Mouse (Mus musculus) embryonic facial prominence, embryonic 10.5 days (tissue): ENCODE data around the gene Pomc. TPM values are rescaled to one million over a fixed set of nuclear protein-coding genes. Genes with fewer than 3 reads are reported as not detected.
"Not testable (repeated sequence)": the region's sequence is repeated elsewhere in the genome, so short reads cannot be mapped to it uniquely, and the experiment has no call there.

Source experiments
- DNase-seq: peaks from one replicate; pipeline ENCODE4 v3.0.0-alpha.2; 2017; ENCODE audit warnings: low spot score
- H3K27ac ChIP-seq: fragments of 300-500 bp; sonication (generic); replicated peaks from 2 replicates; pipeline ENCODE4 v1.5.1; 2016; ENCODE audit warnings: mild to moderate bottlenecking
- H3K27me3 ChIP-seq: fragments of 300-500 bp; sonication (generic); replicated peaks from 2 replicates; pipeline ENCODE4 v1.6.1; 2016; ENCODE audit warnings: low read depth, mild to moderate bottlenecking; ENCODE audit not compliant: poor library complexity, severe bottlenecking
- H3K36me3 ChIP-seq: fragments of 300-500 bp; sonication (generic); replicated peaks from 2 replicates; pipeline ENCODE4 v1.6.1; 2016; ENCODE audit warnings: mild to moderate bottlenecking, moderate library complexity
- H3K4me1 ChIP-seq: fragments of 300-500 bp; sonication (generic); 2 replicates; pipeline ENCODE4 v1.6.1; 2016
- H3K4me3 ChIP-seq: fragments of 300-500 bp; sonication (generic); 2 replicates; pipeline ENCODE4 v1.5.1; 2016; ENCODE audit warnings: mild to moderate bottlenecking, moderate library complexity
- H3K9me3 ChIP-seq: fragments of 300-500 bp; sonication (generic); 2 replicates; pipeline ENCODE4 v1.6.1; 2016; ENCODE audit warnings: mild to moderate bottlenecking
- WGBS: fragments of 180-500 bp; shearing (Covaris S2); methylation state at CpG from one replicate; pipeline ENCODE4 v1.1.7; 2016; 5-methylcytosine and 5-hydroxymethylcytosine counted together
- polyA plus RNA-seq: library from polyadenylated mRNA; unstranded; fragments of >200 nt; fragmentation: Nextera tagmentation; extraction: Ambion mirVana; gene quantifications from 2 replicates; pipeline ENCODE4 v1.2.1, GENCODE M21; 2016

The Pomc gene
- polyA plus RNA-seq, 1 experiment from 2014 or later, result 17.0 TPM

DNA sequence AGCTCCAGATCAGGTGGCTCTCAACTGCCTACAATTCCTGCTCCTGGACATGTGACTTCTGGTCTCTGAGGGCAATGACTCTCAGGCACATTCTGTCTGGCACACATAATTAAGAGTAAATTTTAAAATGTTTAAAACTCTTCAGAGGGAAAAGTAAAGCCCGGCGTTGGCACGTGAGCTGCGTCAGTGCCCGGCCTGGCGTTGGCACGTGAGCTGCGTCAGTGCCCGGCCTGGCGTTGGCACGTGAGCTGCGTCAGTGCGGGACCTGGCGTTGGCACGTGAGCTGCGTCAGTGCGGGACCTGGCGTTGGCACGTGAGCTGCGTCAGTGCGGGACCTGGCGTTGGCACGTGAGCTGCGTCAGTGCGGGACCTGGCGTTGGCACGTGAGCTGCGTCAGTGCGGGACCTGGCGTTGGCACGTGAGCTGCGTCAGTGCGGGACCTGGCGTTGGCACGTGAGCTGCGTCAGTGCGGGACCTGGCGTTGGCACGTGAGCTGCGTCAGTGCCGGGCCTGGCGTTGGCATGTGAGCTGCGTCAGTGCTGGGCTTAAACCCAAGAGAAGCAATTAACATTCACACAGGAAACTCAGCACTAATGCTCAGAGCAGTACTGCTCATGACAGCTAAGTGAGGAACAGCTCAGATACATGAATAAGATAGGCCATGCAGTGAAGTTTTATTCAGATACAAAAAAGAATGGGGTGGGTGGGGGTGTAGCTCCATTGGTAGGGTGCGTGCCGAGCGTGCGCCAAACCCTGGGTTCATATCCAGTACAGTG is 24.5 kb upstream of the Pomc start:
- WGBS, result 94% methylated on average over 40 of the region's 47 CpGs
- H3K4me1 ChIP-seq, H3K4me3 ChIP-seq, H3K9me3 ChIP-seq, H3K27me3 ChIP-seq, DNase-seq, H3K27ac ChIP-seq, H3K36me3 ChIP-seq: not testable (repeated sequence)

DNA sequence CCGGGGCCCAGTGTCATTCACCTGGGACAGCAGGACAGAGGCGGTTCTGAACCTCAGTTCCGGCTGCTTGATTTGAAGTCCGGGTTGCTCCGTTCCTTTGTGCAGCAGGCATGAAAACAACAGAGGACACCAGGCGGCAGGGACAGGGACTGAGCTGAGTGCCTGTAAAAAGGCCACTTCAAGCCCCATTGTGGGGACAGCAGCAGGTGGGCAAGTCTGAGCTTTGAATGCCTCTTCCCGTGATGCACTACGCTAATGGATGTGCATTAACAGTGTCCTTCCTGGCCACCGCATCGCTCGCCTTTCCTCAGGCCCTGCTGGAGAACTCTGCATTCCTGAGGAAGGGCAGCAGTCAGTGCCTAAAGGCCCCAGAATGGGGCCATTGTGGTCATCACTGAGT is 12.7 kb upstream of the Pomc start:
- H3K27me3 ChIP-seq, result peaks cover 17% of the 10 kb centered on the region
- H3K36me3 ChIP-seq, result no peaks in the 10 kb centered on the region
- H3K9me3 ChIP-seq, result no peaks in the 10 kb centered on the region
- H3K27ac ChIP-seq, result no peak overlapping the region
- WGBS, result 17% methylated on average over 11 of the region's 11 CpGs
- H3K4me3 ChIP-seq, result no peak overlapping the region
- peaks cover 8% of the 10 kb centered on the region for H3K4me1 ChIP-seq
- DNase-seq, result peak; percentile 21

DNA sequence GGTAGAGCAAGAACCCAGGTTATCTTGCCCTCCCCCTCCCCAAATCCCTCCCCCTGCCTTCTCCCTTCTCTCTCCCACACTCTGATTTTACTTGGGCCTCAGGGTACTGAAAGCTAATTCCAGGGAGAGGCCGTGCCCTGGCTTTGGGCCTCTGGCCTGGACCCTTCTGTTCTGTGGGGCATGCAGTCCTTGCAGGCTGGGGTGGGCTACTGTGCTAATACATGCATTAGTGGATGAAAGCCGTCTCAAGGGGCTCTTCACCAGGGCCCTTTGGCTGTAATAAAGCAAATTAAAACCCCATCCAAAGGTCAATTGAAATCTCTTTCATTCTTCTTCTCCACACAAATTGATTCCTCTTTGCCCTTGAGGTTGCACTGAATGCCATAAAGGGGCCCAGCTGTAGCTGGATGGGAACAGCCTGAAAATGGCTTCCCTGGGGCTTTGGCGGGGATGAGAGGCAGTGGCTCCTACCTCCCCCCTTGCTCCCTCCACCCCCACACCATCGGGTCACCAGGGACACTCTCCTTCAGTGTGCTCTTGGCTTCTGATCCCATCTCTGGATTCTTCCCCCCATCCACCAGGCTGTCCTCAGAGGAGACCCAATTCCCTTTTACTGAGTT is 10.2 kb upstream of the Pomc start:
- Histone ChIP-seq H3K36me3 (no peaks in the 10 kb centered on the region), H3K9me3 (no peaks in the 10 kb centered on the region), H3K27me3 (peaks cover 24% of the 10 kb centered on the region), H3K4me3 (no peak overlapping the region), H3K27ac (no peak overlapping the region), H3K4me1 (peaks cover 6% of the 10 kb centered on the region; the same call in 1 of the 2 replicates)
- DNase-seq, result no peak
- 57% methylated on average over 4 of the region's 4 CpGs for WGBS

DNA sequence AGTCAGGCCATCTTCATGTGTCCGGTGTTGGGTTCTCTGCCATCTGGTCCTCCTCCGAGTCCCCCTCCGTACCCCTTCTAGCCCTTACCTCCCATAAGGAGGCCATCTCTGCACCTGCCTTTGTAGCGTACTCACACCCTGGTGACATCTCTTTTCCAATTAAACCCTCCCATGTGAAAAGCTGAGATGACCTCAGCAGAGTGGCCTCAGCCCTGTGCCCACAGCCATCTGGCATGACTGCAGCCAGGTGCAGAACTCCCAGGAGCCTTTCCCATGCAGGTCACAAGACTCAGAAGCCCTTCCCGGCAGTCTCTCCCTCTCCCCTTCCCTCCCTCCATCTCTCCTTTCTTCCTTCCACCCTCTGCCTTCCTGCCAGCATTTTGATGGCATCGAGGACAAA is 7.2 kb upstream of the Pomc start:
- H3K27me3 ChIP-seq, result peaks cover 17% of the 10 kb centered on the region
- no peaks in the 10 kb centered on the region for H3K9me3 ChIP-seq
- DNase-seq, result no peak
- H3K27ac ChIP-seq, result no peak overlapping the region
- H3K36me3 ChIP-seq, result no peaks in the 10 kb centered on the region
- 78% methylated on average over 6 of the region's 6 CpGs for WGBS
- no peaks in the 10 kb centered on the region for H3K4me1 ChIP-seq
- no peak overlapping the region for H3K4me3 ChIP-seq

DNA sequence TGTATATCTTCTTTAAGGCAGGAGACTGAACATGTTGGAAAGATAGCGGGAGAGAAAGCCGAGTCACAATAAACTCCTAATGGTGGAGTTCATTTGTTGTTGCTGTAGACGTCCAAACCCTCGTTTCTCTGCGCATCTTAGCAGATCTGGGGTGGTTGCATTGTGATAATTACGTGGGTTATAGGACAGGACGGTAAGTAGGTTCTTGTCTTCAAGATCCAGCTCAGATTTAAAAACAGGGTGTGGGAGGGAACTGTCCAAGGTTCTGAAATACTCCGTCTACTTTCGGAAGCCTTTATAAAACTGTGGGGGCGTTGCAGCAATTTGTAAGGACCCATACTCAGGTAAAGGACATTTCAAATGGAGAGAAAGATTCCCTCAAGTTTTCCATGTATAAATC is 620 bp downstream of the Pomc start:
- Histone ChIP-seq H3K4me3 (no peak overlapping the region), H3K27ac (no peak overlapping the region), H3K36me3 (no peaks in the 10 kb centered on the region), H3K4me1 (peaks cover 11% of the 10 kb centered on the region), H3K27me3 (peaks cover 28% of the 10 kb centered on the region), H3K9me3 (0 out of 2 replicates have a peak, but pooled peaks cover 3% of the 10 kb centered on the region)
- WGBS, result 28% methylated on average over 10 of the region's 10 CpGs
- DNase-seq, result peak; percentile 30

DNA sequence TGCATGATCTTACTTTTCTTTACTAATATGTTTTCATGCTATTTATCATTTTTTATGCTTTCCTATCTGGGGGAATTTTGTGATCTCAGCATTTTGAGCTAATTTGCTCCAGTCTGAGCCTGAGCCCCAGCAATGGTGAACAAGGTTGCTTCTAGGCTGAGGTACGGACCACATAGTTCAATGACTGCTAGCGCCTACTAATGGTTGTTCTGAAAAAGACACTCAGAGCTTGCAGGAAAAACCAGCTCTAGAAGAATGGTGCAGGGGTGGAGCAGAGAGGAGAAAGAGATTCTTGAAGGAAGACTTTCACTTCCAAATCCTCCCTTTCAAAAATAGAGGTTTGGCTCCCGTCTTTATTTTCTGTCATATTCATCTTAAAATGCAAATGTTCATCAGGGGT is 1.6 kb downstream of the Pomc start:
- 13% methylated on average over 3 of the region's 3 CpGs for WGBS
- DNase-seq, result no peak

DNA sequence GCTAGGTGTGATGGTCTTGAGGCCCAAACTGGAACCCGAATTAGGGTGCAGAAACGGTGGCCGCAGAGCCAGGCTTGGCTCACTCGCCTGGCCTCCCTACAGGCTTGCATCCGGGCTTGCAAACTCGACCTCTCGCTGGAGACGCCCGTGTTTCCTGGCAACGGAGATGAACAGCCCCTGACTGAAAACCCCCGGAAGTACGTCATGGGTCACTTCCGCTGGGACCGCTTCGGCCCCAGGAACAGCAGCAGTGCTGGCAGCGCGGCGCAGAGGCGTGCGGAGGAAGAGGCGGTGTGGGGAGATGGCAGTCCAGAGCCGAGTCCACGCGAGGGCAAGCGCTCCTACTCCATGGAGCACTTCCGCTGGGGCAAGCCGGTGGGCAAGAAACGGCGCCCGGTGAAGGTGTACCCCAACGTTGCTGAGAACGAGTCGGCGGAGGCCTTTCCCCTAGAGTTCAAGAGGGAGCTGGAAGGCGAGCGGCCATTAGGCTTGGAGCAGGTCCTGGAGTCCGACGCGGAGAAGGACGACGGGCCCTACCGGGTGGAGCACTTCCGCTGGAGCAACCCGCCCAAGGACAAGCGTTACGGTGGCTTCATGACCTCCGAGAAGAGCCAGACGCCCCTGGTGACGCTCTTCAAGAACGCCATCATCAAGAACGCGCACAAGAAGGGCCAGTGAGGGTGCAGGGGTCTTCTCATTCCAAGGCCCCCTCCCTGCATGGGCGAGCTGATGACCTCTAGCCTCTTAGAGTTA is 5.2 kb downstream of the Pomc start:
- peak; percentile 94 for DNase-seq
- Histone ChIP-seq H3K4me1 (peaks cover 15% of the 10 kb centered on the region), H3K27me3 (peaks cover 14% of the 10 kb centered on the region), H3K27ac (peak overlapping the region; percentile 93), H3K4me3 (peak overlapping the region; percentile 71), H3K36me3 (no peaks in the 10 kb centered on the region), H3K9me3 (0 out of 2 replicates have a peak, but pooled peaks cover 3% of the 10 kb centered on the region)
- WGBS, result 3% methylated on average over 53 of the region's 53 CpGs

More for the DNA sequence above, 1.6 kb downstream of the Pomc start:
- no peak overlapping the region for H3K27ac ChIP-seq
- H3K4me3 ChIP-seq, result no peak overlapping the region
- peaks cover 28% of the 10 kb centered on the region for H3K27me3 ChIP-seq
- no peaks in the 10 kb centered on the region for H3K36me3 ChIP-seq
- peaks cover 15% of the 10 kb centered on the region for H3K4me1 ChIP-seq
- 0 out of 2 replicates have a peak, but pooled peaks cover 3% of the 10 kb centered on the region for H3K9me3 ChIP-seq

DNA sequence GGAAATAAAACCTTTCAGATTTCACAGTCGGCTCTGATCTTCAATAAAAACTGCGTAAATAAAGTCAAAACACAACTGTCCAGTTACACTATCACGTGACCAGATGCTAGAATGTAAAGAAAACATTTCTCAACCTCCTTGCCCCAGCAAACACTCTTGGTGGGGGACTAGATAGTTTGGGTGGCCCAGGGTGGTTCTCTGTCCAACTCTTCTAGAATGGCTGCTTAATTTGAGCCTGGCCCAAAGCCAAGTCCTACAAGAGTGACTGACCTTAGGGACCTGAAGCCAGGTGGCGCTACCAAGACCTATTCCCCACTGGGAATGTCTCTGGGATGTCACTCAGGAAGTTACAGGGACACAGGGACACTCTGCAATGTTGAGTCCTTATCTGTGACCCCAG is 5.8 kb downstream of the Pomc start:
- DNase-seq, result no peak
- Histone ChIP-seq H3K36me3 (no peaks in the 10 kb centered on the region), H3K9me3 (0 out of 2 replicates have a peak, but pooled peaks cover 3% of the 10 kb centered on the region), H3K4me1 (peaks cover 15% of the 10 kb centered on the region), H3K27ac (peak overlapping the region; percentile 93), H3K4me3 (peak overlapping the region; percentile 71), H3K27me3 (peaks cover 8% of the 10 kb centered on the region)
- WGBS, result 49% methylated on average over 4 of the region's 4 CpGs

DNA sequence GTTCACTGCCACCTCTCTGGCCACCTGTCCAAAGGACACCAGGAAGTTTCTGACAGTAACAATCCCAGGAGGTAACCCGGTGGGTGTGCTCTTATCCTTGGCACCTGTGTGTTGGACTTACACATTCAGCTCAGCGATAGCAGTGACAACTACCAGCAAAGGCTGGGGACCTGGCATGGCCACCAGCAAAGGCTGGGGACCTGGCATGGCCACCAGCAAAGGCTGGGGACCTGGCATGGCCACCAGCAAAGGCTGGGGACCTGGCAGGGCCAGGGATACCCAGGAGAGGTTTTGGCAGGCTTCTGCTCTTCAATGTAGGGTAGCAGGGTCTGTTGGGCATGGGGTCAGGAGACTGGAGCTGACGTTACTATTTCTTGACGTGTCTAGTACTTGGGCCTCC is 12.4 kb downstream of the Pomc start:
- no peak overlapping the region for H3K4me3 ChIP-seq
- no peaks in the 10 kb centered on the region for H3K4me1 ChIP-seq
- peaks cover 31% of the 10 kb centered on the region for H3K36me3 ChIP-seq
- no peaks in the 10 kb centered on the region for H3K9me3 ChIP-seq
- H3K27ac ChIP-seq, result no peak overlapping the region
- H3K27me3 ChIP-seq, result no peaks in the 10 kb centered on the region
- 95% methylated on average over 4 of the region's 4 CpGs for WGBS
- no peak for DNase-seq

DNA sequence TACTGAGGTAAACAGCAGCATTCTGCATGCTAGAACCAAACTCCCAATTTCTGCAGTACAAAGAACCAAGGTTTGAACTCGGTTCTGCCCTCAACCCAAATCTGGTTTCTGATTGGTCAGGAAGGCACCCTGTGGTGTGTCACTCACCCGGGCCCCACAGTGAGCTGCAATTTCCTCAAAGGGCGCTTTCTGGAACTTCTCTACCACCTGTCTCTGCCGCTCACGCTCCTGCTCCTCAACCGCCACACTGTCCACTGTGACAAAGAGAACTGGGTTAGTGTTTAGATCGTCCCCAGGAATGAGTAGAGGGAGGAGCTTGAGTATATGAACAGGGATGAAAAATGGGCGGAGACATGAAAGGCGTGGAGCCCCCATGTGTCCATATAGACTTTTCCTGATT is 13.6 kb downstream of the Pomc start:
- 69% methylated on average over 9 of the region's 9 CpGs for WGBS
- Histone ChIP-seq H3K27ac (no peak overlapping the region), H3K9me3 (no peaks in the 10 kb centered on the region), H3K4me3 (no peak overlapping the region), H3K27me3 (no peaks in the 10 kb centered on the region), H3K36me3 (peaks cover 31% of the 10 kb centered on the region), H3K4me1 (no peaks in the 10 kb centered on the region)
- no peak for DNase-seq

DNA sequence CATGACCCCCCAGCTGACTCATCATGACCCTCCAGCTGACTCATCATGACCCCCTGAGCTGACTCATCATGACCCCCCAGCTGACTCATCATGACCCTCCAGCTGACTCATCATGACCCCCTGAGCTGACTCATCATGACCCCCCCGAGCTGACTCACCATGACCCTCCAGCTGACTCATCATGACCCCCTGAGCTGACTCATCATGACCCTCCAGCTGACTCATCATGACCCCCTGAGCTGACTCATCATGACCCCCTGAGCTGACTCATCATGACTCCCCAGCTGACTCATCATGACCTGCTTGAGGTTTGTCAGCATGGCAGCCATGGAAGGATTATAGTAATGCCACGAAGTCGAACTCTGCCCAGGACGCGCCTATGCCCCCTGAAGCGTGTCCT is 18.4 kb downstream of the Pomc start:
- not testable (repeated sequence) for H3K9me3 ChIP-seq, H3K27ac ChIP-seq, H3K27me3 ChIP-seq, H3K4me1 ChIP-seq, DNase-seq, H3K4me3 ChIP-seq
- H3K36me3 ChIP-seq, result peaks cover 48% of the 10 kb centered on the region
- 96% methylated on average over 6 of the region's 6 CpGs for WGBS

DNA sequence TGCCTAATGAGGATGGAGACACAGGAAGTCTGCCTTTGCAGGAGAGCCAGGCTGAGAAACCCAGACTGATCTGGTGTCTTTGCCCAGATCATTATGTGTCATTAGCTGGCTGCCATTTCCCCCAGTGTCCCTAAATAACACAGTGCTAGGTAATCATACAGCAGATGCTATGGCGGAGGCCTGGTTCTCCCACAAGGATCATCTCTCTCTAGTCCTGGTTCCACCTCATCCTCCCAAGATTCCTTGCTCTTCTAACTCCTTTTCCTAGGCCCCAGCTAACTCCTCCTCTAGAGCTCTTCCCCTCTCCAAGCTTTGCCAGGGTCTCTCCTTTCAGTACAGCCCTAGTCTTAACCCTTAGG is 26.2 kb downstream of the Pomc start:
- 38% methylated on average over 1 of the region's 1 CpGs for whole genome bisulfite sequencing
- Histone ChIP-seq H3K27ac (peak overlapping the region; percentile 59), H3K36me3 (peaks cover 19% of the 10 kb centered on the region), H3K9me3 (no peaks in the 10 kb centered on the region), H3K27me3 (peaks cover 21% of the 10 kb centered on the region), H3K4me1 (peaks cover 22% of the 10 kb centered on the region), H3K4me3 (peak overlapping the region; percentile 68)
- no peak for DNase-seq
